Mouse (Mus musculus): ENCODE data around the gene Opn3.

DNA sequence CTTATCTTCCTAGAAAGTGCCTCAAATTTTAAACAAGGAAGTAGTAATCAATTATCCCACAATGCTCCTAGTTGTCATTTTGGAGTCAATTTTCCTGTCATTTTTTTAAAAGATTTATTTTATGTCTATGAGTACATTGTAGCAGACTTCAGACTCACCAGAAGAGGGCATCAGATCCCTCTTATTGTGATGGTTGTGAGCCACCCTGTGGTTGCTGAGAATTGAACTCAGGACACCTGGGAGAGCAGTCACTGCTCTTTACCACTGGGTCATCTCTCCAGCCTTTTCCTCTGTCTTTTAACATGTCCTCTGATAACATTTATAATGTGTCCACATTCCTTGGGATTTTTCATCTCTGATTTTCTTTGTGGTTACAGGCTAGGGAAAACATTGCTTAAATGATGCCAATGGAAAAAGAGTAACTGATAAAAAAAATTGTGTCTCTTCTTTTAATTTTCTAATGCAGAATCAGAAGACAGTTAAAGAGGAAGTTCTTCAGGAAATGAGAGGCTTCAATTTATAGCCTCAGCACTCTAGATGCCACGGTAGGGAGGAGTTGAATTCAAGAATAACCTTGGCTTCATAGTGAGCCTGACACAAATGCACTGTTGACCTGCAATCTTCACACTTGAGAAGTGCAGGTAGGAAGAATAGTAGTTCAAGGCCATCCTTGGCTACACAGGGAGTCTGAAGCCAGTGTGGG is 66.4 kb downstream of the Opn3 start:
- TF ChIP-seq HCFC1 (IDR thresholded peaks at IDR 0.05; ENCODE audit: borderline replicate concordance, insufficient read depth, low read length) (no peak), ZNF384 (IDR thresholded peaks at IDR 0.05; ENCODE audit: low read depth, low read length) (no peak), ZC3H11A (IDR thresholded peaks at IDR 0.05; ENCODE audit: borderline replicate concordance, low read depth, low read length) (no peak)
